Mouse (Mus musculus): Measurements from ENCODE around the gene Itgb3.
"Not testable (repeated sequence)": the region's sequence is repeated elsewhere in the genome, so short reads cannot be mapped to it uniquely, and the experiment has no call there.

Gene Itgb3

DNA sequence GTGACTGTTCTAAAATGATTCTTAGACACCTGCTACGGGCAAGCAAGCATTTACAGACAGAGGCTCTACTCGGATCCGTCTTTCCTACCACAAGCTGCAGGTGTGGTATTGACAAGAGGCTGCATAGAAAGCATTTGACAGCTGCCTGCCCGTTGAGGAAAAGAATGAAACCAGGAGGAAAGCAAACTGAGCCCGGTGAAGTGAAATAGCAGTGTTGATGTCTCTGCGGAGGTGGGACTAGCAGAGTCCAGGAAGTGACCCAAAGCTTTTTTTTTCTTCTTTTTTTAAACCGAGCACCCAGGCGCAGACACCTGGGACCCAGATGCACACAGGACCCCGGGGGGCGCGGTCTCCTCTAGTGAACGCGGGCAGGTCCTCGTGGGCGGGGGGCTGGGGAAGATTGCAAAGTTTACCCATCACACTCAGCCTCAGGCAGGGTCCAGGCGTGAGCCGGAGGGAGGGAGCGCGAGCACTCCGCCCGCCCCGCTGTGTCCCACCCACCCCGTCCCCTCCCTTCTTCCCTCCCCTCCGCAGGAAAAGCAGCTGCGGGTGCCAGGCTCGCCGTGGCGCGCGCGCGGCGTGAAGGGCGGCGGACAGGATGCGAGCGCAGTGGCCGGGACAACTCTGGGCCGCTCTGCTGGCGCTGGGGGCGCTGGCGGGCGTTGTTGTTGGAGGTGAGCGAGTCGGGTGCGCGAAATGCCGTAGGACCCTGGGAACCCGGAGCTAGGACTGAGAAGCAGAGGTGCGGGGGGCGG lies at the start of gene Itgb3:
Itgb3 (plus strand) TSS at position 510 of the 755 bp plus-strand sequence.
- peak; percentile 75 for DNase-seq (ENCODE audit: low read depth)

DNA sequence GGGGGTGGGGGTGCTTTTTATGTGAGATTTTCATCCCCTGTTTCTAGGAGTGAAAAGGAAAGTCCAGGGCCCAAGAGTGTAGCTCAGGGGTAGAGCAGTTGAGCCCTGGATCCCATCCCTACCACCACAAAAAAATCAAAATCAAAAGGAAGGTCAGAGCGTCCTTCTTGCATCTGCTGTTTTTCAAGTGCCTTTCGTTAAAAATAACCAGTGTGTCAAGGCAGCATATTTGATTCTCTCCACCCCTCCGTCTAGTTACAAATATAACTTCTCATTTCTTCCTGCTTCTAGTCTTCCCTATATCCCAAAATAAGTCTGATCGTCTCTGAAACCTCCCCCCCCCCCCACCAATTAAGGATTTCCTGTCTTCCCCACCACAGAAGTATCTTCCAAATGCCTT lies 49.7 kb upstream of the Itgb3 start:
- DNase-seq (ENCODE audit: low read depth): no peak

DNA sequence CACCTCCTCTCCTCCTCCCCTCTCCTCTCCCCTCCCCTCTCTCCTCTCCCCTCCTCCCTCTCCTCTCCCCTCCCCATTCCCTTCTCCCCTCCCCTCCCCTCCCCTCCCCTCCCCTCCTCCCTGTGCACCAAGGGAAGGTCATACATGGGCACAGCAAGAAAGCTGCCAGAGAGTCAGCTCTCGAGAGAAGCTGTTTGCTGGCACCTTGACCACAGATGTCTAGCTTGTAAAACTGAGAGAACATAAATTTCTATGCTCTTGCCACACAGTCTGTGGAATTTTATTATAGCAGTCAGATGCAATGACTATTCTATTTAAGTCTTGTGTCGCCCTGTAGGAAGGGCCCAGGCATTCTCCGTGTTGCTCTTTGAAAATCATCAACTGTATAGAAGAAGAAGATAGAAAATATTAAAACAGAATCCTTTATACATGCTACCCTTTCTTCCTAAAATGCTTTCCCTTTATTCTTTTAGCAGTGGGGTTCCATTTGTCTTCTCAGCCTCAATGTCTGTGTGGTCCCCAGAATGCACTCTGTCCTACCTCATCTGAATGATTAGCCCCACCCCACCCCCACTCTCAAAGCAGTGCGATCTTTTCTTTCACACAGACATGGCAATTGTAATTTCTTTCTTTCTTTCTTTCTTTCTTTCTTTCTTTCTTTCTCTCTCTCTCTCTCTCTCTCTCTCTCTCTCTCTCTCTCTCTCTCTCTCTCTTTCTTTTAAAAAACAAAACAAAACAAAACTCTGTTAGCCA lies 49.0 kb upstream of the Itgb3 start:
- no peak for DNase-seq (ENCODE audit: low read depth)

DNA sequence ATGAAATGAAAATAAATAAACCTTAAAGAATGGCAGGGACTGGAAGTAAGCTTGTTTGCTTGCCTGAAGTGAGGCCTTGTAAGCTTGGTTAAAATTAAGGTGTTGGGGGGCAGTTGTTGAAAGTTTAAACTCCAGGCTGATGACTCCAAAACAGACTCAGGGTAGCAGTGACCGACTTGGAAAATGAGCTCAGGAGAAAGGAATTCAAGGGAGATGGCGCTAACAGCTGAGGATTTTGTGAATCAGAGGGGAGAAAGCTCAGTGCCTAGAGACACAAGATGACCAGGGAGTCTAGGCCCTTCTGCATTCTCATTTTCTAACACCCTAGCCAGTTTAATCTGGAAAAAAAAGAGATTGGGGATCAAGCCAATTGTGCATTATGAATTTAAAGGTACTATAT lies 46.8 kb upstream of the Itgb3 start:
- DNase-seq (ENCODE audit: low read depth): no peak

DNA sequence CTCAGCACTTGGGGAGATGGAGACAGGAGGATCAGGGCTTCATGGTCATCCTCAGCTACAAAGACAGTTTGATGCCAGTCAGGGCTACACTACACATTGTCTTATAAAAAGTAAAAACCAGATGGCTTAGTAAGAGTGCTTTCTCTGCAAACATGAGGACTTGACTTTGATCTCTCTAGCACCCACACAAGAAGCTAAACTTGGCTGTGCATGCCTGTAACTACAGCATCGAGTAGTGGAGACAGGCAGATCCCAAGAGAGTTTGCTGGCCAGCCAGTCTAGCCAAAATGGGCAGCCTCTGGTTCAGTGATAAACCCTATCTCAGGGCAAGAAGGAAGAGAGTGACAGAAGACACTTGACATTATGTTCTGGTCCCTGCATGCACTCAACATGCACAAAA lies 44.3 kb upstream of the Itgb3 start:
- no peak for DNase-seq (ENCODE audit: low read depth)

DNA sequence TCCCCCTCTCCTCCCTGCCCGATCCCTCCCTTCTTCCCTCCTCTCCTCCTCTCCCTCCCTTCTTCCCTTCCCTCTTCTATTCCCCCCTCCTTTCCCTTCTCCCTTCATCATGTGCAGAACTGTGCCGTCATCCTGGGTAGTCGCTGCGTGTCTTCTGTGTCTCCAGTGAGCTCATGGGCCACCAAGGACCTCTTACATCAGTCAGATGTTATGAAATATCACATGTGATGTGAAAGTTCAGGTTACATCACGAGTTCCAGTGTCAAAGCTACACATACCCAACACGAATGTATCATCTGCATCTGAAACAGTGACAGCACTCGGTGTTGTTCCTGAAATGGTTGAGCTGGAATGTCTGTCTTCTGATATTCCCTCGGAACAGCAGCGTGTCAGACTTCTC lies 42.6 kb upstream of the Itgb3 start:
- DNase-seq (ENCODE audit: low read depth): no peak

DNA sequence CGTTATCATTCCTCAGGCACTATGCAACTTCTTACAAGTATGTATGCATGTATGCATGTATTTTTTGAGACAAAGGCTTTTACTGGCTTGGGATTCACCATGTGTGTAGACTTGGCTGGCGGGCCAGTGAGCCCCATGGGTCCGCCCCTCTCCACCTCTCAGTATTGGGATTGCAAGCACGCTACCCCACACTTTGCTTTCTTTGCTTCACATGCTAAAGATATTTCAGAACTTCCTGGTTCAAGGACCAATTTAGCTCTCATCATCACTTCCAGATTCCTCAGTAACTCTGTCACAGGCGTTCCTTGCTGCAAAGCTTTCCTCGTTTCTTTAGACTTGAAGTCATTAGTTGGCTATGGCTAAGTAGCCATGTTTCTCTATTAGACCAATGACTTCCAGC lies 41.7 kb upstream of the Itgb3 start:
- no peak for DNase-seq (ENCODE audit: low read depth)

DNA sequence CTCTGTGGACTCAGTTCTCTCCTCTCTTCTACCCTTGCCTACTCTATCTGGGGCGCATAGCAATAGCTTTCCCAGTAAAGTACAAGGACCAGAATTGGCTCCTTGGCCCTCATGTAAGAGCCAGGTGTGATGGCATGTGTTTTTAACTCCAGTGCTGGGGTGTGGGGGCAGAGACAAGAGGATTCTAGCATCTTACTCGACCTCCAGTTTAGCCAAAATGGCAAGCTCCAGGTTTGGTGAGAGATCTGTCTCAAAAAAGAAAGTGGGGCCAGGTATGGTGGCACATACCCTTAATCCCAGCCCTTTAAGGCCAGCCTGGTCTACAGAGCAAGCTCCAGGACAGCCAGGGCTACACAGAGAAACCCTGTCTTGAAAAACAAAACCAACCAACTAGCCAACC lies 41.0 kb upstream of the Itgb3 start:
- no peak for DNase-seq (ENCODE audit: low read depth)

DNA sequence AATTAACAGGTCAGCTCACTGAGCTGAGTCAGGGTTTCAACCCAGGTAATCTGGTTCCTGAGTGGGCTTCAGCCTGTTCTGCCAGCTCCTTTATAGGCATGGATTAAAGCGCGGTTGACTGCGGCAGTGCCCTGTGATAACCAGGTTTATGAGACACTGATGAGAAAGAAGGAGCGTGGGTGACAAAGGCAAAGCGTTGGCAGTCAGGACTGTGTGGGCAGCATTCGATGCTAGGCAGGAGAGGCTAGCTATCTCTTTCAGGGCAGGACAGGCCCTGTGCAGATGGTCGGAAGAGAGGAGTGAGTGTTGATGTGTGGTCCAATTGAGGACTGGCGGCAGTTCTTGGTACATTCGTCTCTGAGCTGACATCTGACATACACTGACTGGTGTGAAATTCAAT lies 40.1 kb upstream of the Itgb3 start:
- DNase-seq (ENCODE audit: low read depth): no peak

DNA sequence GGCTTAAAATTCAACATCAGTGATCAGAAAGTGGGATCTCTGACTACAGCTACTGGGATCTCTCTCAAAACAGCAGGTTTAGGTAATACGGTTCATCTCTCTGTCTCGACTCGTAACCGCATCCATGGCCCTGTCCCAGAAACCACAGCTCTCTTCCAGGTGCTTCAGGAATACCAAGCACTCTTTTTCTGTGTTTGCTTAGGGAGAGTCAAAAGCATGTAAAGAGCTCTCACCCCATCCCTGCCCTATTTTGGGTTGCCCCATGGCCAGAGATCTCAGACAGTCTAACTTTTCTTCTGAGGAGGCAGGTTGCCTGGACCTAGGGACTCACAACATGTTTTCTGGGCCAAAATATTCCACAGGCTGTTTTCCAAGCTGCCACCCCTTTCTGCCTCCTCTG lies 39.5 kb upstream of the Itgb3 start:
- DNase-seq (ENCODE audit: low read depth): no peak

DNA sequence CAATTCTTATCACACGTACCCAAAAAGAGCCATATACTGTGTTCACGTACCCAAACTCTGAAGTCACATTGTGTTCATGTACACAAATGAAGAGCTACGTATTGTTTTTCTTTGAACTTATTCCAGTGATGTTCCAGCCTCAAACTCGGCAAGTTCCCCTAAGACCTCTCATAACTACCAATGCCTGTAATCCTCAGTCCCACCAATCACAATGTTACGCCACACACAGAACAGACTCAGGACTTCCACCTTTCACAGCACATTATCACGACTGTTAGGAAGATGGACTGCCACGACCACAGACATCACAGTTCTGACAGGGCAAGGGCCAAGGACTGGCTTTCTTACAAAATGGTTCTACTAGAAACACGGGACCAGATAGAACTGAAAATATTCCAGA lies 37.3 kb upstream of the Itgb3 start:
- not testable (repeated sequence) for DNase-seq (ENCODE audit: low read depth)

DNA sequence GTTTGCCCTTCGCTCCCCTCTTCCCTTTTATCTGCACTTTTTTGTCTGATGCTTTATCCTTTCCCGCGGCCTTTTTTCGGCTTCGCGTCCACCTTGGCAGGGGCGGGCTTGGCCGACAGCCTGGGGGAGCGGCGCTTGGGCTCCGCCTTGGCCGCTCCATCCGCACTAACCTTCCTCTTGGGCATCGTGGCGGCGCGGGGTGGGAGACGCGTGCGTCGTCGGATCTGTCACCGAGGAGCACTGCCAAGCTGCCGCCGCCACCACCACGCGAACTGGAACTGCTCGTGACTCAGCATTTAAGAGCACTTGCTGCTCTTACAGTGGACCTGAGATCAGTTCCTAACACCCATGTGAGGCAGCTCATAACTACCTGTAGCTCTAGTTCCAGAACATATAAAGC lies 36.4 kb upstream of the Itgb3 start:
- DNase-seq (ENCODE audit: low read depth): not testable (repeated sequence)

DNA sequence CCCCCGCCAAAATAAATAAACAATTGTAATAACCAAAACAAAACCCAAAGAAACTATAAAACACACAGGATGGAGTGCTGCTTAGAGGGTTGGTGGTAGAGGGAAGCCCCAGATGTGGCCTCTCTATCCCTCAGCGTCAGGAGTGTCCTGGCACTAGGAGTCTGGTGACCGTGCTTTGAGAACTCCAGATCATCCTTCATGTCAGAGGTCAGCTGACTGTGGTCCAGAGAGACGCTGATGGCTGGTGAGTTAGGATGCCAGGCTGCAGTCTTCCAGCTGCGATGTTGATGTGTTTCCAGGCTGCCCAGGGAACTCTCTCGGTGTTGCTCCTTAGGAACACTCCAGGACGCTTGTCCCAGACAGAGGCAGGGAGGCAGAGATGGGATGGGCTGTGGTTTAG lies 35.7 kb upstream of the Itgb3 start:
- no peak for DNase-seq (ENCODE audit: low read depth)

DNA sequence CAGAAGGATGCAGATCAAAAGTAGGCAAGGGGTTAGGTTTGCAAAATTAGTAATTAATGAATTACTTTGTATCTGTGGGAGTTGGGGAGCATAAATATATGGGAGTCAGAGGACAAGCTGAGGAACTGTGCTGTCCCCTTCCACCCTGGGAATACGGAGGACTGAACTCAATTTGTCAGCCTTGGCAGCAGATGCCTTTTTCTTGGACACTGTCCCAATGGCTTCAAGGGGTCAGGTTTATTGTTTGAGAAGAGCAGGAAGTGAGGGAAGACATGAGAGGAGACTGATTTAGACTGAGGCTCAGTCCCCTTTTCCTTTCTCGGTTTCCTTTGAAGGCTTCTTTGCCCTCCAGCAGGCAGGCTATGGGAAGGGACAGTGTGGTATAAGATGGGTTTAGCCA lies 35.2 kb upstream of the Itgb3 start:
- DNase-seq (ENCODE audit: low read depth): no peak

DNA sequence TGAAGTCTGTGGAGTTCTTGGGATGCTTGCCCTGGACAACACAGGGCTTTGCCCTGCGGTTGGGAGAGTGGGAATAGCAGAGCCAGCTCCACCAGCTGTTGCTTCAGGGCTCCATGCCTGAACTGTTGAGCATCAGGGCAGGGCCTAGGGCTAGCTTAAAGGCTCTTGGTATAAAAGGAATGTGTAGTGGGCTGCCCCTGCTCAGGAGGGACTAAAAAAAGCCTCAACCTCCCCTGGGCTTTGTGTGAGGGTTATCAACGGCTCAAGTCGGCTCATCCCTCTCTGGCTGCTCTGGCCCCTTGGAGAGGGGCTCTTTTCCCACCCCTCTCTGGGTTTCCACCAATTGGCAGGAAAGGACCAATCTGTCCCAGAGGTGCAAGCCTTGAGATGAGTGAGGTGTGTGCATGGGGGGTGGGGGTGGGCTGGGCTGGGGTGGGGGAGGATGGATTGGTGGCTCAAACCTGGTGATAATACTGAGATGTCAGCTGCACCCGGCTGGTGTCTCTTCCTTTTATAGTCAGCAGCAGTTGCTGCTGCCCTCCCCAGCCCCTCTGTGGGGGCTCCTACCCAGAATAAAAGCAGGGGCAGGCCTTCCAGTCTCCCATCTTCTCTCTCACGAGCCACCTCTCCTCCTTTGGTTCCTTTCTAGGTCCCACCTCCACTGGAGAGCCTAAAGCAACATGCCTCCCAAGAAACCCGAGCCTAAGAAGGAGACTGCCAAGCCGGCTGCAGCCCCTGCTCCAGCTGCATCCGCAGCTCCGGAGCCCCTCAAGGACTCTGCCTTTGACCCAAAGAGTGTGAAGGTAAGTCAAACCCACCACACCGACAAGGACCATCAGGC lies 30.8 kb upstream of the Itgb3 start:
- no peak for DNase-seq (ENCODE audit: low read depth)

DNA sequence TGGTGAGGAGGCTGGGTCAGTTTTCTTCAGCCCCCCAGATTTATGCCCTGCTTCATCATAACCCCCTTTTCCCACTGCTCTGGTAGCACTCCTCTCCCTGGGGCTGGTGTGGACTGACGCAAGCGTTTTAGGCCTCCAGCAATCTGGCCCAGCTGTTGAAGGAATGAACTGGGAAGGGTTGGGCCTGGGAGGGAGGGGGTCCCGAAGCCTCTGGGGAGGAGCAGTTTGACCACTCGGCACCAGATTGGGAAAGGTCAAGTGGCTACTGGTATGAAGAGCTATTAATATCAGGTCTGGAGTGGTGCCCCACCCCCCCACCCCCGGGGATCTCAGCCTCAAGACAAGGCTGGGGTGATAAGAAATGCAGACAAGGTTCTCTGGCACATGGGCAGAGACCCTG lies 29.7 kb upstream of the Itgb3 start:
- no peak for DNase-seq (ENCODE audit: low read depth)

DNA sequence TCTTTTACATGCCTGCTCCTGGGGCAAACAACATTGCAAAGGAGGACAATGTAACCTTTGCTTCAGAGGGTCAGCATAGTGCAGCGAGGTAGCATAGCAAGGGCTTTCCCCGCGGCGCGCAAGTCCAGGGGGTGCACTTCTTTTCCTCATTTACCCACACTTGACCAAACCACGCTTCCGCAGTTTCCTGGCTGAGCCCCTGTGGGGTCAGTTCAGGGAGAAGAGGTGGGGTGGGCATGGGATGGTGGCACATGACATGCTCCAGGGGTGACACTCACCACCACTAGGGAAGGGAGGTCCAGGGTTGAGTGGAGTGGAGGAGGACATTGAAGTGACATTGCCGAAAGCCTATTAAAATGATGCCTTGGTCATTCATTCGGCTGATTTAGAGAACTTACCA lies 28.7 kb upstream of the Itgb3 start:
- DNase-seq (ENCODE audit: low read depth): no peak

DNA sequence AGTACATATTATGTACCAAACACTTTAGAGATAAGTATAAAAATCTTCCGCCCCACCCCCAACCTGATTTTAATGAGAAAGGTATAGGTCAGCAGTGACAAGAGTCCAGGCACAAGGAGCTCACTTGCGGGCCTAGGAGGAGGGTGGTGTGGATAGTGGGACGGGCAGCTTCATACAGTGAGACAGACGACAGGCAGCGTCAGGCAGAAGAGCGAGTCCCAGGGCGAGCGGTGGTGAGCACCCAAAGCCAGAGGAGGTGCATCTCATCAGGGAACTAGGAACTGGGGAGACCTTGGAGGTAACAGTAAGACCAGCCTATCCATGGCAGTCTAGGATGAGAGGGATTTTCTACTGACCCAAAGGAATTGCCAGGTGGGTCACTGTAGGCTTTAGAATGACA lies 28.2 kb upstream of the Itgb3 start:
- DNase-seq (ENCODE audit: low read depth): no peak

DNA sequence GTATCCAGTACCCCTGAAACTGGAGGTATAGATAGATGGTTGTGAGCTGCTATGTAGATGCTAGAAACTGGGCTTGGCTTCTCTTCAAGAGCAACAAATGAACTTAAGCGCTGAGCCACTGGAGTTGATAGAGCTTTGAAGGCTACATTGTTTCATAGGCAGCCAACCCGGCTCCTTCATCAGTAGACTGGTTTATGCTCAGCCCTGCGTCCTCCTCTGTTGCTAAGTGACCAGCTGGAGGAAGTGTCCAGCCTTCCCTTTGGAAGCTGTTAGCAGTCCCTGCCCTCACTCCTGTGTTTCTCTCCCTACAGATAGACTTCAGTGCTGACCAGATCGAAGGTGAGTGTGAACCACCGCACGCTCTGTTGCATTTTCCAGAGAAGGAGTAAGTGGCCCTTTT lies 27.7 kb upstream of the Itgb3 start:
- no peak for DNase-seq (ENCODE audit: low read depth)

DNA sequence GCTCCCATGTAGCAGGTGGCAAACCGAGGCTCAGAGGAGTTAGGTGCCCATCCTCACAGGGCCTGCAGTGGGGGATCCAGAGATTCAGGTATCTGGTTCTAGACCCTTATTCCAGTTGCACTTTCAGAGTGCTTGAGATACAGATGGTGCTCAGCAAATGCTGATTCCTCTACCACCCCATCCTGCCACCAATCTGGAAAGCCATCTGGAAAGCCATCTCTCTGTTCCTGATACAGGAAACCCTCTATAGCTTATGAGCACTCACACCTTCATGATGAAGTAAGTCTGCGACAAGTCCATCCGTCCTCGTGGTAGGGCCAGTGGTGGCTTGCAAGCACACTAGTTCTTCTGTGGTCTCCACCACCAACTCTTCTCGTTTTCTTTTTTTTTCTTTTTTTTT lies 27.2 kb upstream of the Itgb3 start:
- DNase-seq (ENCODE audit: low read depth): no peak

DNA sequence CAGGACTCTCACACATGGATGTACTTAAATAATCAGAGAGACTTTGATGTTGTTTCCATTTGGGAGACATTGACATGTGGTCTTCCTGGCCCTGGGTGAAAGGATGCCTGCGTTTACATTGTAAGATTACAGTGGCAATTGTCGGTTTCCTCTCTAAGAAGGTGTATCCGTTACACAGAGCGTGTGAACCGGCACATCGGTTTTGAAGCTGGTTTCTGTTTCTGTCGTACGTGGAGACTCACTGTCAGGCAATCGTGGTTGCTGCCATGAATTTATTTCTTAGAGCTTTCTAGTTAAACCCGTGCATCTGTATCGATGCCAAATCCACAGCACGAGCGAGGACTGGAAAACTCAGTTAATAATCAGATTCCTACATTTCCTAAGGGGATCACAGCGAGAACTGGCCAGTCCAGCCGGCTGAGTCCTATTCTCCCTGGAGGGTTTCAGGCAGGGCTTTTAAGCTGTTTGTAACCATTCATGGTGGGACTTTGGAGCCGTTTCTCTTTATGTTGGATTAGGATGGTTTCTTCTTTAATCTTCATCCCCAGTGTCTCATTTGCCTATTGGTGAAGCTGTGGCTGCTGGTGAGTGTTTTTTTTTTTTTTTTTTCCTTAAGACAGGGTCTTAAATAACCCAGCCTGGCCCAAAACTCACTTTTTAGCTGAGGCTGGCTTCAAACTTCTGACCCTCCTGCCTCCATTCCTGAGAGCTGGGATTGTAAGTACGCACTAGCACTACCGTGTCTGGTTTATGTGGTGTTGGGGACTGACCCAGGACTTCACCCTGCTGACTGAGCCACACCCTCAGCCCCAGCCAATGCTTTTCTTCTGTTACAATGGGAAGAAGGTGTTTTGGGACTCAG lies 26.1 kb upstream of the Itgb3 start:
- DNase-seq (ENCODE audit: low read depth): peak; percentile 82

DNA sequence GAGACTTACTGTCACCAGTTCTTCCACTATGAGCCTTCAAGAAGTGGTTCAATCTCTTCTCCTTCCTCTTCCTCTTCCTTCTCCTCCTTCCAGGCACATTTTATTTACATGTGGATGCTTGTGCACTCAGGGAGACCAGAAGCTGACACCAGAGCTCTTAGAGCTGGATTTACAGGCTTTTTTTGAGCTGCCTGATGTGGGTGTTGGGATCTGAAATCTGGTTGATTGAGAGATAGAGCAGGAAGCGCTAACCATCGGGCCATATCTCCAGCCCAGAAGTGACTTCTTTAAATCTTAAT lies 25.5 kb upstream of the Itgb3 start:
- no peak for DNase-seq (ENCODE audit: low read depth)

Measured in naive thymus-derived CD4-positive, alpha-beta T cell, adult 2 months (primary cell).